Mouse (Mus musculus) erythroblast, embryonic 14.5 days (primary cell): ENCODE measurements around the gene Fam20b. TPM values are rescaled to one million over a fixed set of nuclear protein-coding genes. Genes with fewer than 3 reads are reported as not detected.

Experiments used
- H3K27me3 ChIP-seq: 2 replicates; pipeline ENCODE4 v1.6.1; 2012; ENCODE audit warnings: inconsistent platforms; ENCODE audit not compliant: control insufficient read depth
- H3K36me3 ChIP-seq: 2 replicates; pipeline ENCODE4 v1.6.1; 2012; ENCODE audit warnings: mild to moderate bottlenecking, inconsistent platforms; ENCODE audit not compliant: control insufficient read depth
- H3K4me1 ChIP-seq: 2 replicates; pipeline ENCODE4 v1.6.1; 2012; ENCODE audit warnings: inconsistent platforms; ENCODE audit not compliant: control insufficient read depth
- H3K4me3 ChIP-seq: replicated peaks from 2 replicates; pipeline ENCODE3; 2012; ENCODE audit warnings: moderate library complexity, mild to moderate bottlenecking, inconsistent platforms
- H3K9me3 ChIP-seq: 2 replicates; pipeline ENCODE4 v1.6.1; 2012; ENCODE audit warnings: low read length, inconsistent platforms, mixed read lengths; ENCODE audit not compliant: control insufficient read depth
- GATA1 ChIP-seq: IDR thresholded peaks from 2 replicates; pipeline ENCODE4 v1.6.1; 2012; ENCODE audit warnings: low read length, inconsistent platforms, mixed read lengths
- TAL1 ChIP-seq: IDR thresholded peaks from 3 replicates; pipeline ENCODE4 v1.6.1; 2012; ENCODE audit warnings: low read length, inconsistent platforms, mixed read lengths
- polyA plus RNA-seq: library from polyadenylated mRNA; stranded (reverse); fragments of >175 nt; gene quantifications from 2 replicates; pipeline ENCODE4 v1.2.3, GENCODE M21; 2012

The Fam20b gene
- polyA plus RNA-seq, 1 experiment: 0.60 TPM

DNA sequence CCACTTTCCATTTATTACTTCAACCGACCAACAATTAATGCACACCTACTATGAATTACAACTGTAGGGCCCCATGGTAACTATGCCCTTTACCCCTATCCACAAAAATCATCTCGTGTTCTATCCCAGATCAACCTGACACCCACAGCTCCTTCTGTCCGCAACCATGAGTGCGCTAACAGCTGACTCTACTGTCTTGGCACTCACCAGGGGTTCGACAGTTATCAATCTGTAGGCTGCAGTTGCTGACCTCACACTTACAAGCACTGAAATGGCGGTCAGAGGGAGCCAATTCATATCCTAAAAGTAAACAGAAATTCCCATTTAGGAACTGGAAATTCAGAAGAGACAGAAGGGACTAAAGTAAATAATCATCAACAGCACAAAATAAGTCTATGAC, 2.2 kb downstream of the Fam20b start:
- Histone ChIP-seq H3K27me3 (no peaks in the 10 kb centered on the region), H3K4me1 (peaks cover 42% of the 10 kb centered on the region), H3K9me3 (no peaks in the 10 kb centered on the region), H3K36me3 (peaks cover 20% of the 10 kb centered on the region), H3K4me3 (no peak overlapping the region)
- no peak for TF ChIP-seq TAL1

DNA sequence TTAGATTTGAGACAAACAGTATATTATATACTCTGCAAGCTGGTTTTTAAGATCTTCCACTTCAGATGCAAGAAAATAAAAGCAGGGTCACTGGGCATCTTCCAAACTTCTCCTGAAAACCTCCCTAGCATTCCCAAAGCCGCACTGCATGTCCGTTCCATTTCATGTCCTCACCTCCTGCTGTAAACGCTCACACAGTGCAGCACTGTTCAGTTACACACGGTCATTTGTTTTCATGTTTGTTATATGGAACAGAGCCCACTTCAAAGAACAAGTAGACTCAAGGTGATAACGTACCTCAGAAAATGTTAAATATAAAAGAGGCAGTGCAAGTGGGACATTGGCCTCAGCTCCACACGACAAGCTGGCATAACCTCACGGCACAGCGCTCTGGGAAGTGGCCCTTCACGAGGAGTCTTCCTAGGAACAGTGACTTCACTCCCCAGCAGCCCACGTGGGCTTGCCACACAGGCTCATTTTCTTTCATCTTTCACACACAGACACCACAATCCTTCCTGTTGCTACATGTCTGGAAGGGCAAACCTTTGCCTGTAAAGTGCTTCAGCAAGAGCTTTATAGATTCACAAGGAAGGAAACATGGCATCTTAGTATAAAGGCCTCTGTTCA, 8.3 kb downstream of the Fam20b start:
- H3K36me3 ChIP-seq: peaks cover 31% of the 10 kb centered on the region
- H3K27me3 ChIP-seq: no peaks in the 10 kb centered on the region
- H3K4me1 ChIP-seq: peaks cover 11% of the 10 kb centered on the region
- H3K9me3 ChIP-seq: no peaks in the 10 kb centered on the region
- no peak overlapping the region for H3K4me3 ChIP-seq
- TF ChIP-seq TAL1 (no peak), GATA1 (no peak)

DNA sequence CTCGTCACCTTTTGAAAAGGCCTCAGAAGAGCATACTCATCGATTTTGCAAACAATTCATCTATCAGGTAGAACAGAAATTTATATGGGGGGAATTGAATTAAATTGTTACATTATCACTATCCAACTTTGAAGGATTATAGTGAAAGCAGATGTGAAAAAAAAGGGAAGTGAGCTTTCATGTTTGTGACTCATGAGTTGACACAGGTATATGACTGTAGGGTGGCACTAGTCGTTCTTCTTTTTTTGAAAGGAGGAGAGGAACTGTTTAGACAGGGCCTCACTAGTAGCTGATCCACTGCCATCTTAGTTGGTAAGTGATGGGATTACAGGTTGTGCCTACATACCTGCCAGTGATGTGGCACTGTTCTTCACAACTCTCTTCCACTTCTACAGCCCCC, 10.2 kb downstream of the Fam20b start:
- H3K4me1 ChIP-seq: peaks cover 14% of the 10 kb centered on the region
- H3K27me3 ChIP-seq: no peaks in the 10 kb centered on the region
- no peaks in the 10 kb centered on the region for H3K9me3 ChIP-seq
- no peak overlapping the region for H3K4me3 ChIP-seq
- TF ChIP-seq TAL1 (no peak), GATA1 (no peak)
- peaks cover 39% of the 10 kb centered on the region for H3K36me3 ChIP-seq

DNA sequence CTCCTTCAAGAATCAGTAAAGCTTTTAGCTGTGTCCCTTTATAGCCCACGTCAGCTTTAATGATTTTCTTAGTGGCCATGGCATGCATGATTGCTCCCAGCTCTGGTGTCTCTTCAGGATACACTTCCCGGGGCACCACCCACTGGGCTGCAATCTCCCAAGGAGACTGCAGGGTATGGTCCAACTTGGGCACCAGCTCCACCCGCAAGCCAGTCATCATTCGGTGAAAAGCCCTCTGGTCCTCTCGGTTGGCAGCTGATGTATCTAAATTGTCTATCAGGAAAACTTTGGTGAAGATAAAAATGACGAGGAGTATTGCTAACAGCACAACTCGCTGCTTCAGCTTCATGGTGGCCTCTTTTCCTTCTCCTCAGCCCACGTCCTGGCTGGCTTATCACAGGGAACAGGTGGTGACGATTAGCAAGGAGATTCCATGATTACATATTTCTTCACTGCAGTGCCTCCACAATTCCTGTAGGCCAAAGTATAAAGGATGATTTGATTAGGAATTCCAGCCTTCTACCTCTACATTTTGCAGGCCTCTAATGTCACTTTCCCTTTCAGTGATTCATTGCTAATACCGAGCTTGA, 13.1 kb downstream of the Fam20b start:
- H3K9me3 ChIP-seq: no peaks in the 10 kb centered on the region
- H3K4me1 ChIP-seq: peaks cover 14% of the 10 kb centered on the region
- peaks cover 62% of the 10 kb centered on the region for H3K36me3 ChIP-seq
- no peaks in the 10 kb centered on the region for H3K27me3 ChIP-seq
- TF ChIP-seq GATA1: no peak
- no peak for TF ChIP-seq TAL1
- no peak overlapping the region for H3K4me3 ChIP-seq

DNA sequence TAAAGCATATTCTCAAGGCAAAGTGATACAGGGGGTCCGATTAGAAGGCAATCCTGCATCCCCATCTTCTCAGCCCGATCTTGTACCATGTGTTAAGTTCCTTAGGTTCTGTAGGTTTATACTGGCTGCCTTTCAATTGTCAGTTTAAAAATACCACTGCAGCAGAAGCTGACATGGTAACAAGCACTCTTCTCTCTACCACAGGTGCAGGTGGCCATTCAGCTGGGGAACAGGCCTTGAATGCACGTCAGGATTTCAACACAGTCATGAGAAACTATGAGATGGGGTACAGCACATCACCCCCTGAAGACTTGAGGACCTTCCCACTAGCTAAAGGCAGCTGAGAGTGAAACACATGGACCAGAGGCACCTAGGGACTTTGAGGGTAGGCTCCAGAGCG, 15.4 kb downstream of the Fam20b start:
- H3K4me3 ChIP-seq: no peak overlapping the region

DNA sequence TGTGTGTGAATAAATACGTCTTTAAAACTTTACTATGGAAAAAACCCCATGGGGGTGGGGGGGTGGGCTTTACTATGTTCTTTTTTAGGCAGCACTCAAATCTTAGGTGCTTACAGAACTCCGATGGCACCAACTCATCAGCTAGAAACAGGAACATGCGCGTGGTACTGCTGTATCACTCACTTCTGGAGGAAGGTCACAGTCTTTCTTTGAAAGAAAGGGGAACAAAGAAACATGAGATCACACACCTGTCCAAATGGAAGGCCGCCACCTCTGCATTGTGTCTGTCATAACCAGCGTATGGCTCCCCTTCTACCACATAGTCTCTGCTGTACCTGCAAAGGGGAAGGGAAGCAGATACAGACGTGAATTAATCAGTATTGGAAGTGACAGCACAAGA, 16.7 kb downstream of the Fam20b start:
- H3K9me3 ChIP-seq: no peaks in the 10 kb centered on the region
- no peak for TF ChIP-seq TAL1
- no peak for TF ChIP-seq GATA1
- H3K36me3 ChIP-seq: peaks cover 77% of the 10 kb centered on the region
- H3K27me3 ChIP-seq: no peaks in the 10 kb centered on the region
- no peak overlapping the region for H3K4me3 ChIP-seq
- H3K4me1 ChIP-seq: peaks cover 12% of the 10 kb centered on the region

More for the DNA sequence above, 15.4 kb downstream of the Fam20b start:
- Histone ChIP-seq H3K36me3 (peaks cover 70% of the 10 kb centered on the region), H3K27me3 (no peaks in the 10 kb centered on the region), H3K9me3 (no peaks in the 10 kb centered on the region), H3K4me1 (peaks cover 14% of the 10 kb centered on the region)
- TF ChIP-seq GATA1 (no peak), TAL1 (no peak)

DNA sequence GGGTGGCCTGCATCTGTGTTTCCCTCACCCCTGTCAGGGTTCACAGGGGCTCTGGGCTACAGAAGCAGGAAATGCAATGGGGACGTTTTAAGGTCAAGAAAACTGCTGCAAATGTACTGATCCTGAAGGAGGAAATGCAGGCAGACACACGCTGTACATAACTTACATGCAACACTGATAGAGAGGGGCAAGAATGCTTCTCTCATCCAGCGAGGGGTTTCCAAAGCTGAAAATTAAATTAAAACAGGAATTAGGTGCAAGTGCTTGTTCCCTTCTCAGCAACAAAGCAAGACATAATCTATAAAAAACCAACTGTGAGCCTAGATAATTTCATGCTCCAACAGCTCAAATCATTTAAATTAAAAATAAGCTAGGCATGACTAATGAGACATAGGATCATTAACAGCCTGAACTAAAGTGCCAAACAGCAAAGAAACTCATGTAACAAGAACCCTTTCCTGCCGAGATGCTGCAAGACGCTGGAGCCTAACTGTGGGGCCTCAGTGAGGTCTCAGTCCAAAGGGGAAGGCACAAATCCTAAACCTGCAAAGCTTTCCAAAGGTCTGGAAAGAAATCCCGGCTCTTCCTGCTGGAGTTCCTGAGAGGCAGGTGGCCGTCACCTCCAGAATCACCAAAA, 32.7 kb downstream of the Fam20b start:
- Histone ChIP-seq H3K36me3 (peaks cover 88% of the 10 kb centered on the region), H3K9me3 (no peaks in the 10 kb centered on the region), H3K4me3 (no peak overlapping the region), H3K4me1 (no peaks in the 10 kb centered on the region; the same call in 1 of the 2 replicates), H3K27me3 (no peaks in the 10 kb centered on the region)
- TF ChIP-seq GATA1 (no peak), TAL1 (no peak)

DNA sequence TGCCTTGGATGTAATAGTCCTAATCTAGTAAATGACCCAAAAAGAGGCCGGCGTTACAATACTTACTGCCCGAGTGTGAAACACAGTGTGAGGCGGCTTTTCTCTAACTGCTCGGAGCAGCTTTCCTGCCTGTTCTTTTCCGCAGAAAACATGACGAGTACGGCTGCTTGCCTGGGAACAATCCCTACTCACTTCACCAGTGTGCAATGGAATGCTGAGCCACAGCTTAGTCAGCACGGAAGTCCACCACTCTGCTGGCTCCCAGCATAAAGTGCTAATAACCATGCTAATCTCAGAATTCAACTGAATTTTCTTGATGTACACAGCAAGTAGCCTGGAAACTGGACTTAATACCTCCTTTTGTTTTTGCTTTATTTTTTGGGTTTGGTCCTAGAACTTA, 39.3 kb downstream of the Fam20b start:
- no peak for TF ChIP-seq TAL1
- TF ChIP-seq GATA1: no peak
- H3K4me3 ChIP-seq: no peak overlapping the region
- peaks cover 8% of the 10 kb centered on the region for H3K4me1 ChIP-seq
- peaks cover 5% of the 10 kb centered on the region for H3K27me3 ChIP-seq
- no peaks in the 10 kb centered on the region for H3K9me3 ChIP-seq
- H3K36me3 ChIP-seq: peaks cover 44% of the 10 kb centered on the region

DNA sequence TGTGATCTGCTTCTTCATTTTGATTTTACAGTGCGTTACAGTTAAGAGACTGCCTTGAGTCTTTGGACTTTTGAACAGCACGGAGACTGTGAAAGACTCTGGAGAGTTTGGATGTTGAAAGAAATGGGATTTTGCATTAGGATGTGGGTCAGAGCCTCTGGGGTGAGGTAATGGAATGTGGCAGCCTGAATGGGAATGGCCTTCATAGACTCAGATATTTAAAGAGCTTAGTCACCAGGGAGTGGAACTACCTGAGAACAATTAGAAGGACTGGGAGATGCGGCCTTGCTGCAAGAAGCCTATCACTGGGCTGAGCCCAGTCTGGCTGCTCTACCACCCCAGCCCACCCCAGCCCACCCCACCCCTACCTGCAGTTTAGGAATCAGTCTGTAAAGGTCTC, 41.7 kb downstream of the Fam20b start:
- no peak overlapping the region for H3K4me3 ChIP-seq
- H3K36me3 ChIP-seq: peaks cover 29% of the 10 kb centered on the region
- TF ChIP-seq TAL1: no peak
- no peak for TF ChIP-seq GATA1
- H3K27me3 ChIP-seq: peaks cover 25% of the 10 kb centered on the region
- H3K9me3 ChIP-seq: no peaks in the 10 kb centered on the region
- peaks cover 28% of the 10 kb centered on the region for H3K4me1 ChIP-seq

DNA sequence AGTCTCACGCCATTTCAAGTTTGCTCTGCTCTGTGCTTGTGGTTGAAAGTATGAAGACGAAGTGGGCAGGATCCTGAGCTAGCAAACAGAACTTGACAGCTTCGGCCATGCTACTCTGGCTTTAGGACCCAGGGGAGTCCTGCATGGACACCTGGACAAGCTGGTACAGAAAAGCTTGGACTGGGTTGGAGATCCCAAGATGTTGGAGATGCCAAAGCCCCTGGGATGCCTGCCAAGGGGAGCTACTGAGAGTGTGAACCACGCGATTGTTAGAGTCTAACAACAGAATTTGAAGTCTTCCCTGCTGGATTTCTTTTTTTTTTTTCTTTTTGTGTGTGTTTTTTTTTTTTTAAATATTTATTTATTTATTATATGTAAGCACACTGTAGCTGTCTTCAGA, 42.3 kb downstream of the Fam20b start:
- Histone ChIP-seq H3K36me3 (peaks cover 25% of the 10 kb centered on the region), H3K4me1 (peaks cover 28% of the 10 kb centered on the region), H3K27me3 (peaks cover 25% of the 10 kb centered on the region), H3K9me3 (no peaks in the 10 kb centered on the region), H3K4me3 (no peak overlapping the region)
- no peak for TF ChIP-seq GATA1
- no peak for TF ChIP-seq TAL1
